Mouse (Mus musculus) kidney, adult 2 months (tissue): Measurements from ENCODE around the gene Nr1h4. TPM values are rescaled to one million over a fixed set of nuclear protein-coding genes. Genes with fewer than 3 reads are reported as not detected.

Experiments used
- DNase-seq: peaks from one replicate; pipeline ENCODE4 v3.0.0; 2021
- H3K27ac ChIP-seq: fragments of 200-500 bp; 2 replicates; pipeline ENCODE4 v1.5.1; 2012; ENCODE audit warnings: low read depth, low read length, control low read depth, inconsistent platforms; ENCODE audit not compliant: insufficient read depth
- H3K27me3 ChIP-seq: fragments of 200-500 bp; replicated peaks from 2 replicates; pipeline ENCODE4 v1.6.1; 2012; ENCODE audit warnings: mild to moderate bottlenecking, moderate library complexity, low read length, inconsistent platforms; ENCODE audit not compliant: control insufficient read depth, insufficient read depth
- H3K36me3 ChIP-seq: fragments of 200-500 bp; 2 replicates; pipeline ENCODE4 v1.6.1; 2012; ENCODE audit warnings: mild to moderate bottlenecking, moderate library complexity, low read length, inconsistent platforms; ENCODE audit not compliant: control insufficient read depth, insufficient read depth
- H3K4me1 ChIP-seq: fragments of 200-500 bp; 2 replicates; pipeline ENCODE4 v1.6.1; 2011; ENCODE audit warnings: low read length; ENCODE audit not compliant: control insufficient read depth, insufficient read depth
- H3K4me3 ChIP-seq: fragments of 200-500 bp; 2 replicates; pipeline ENCODE4 v1.5.1; 2011; ENCODE audit warnings: mild to moderate bottlenecking, low read depth, low read length, control low read depth; ENCODE audit not compliant: insufficient read depth
- CTCF ChIP-seq: fragments of 200-500 bp; conservative IDR thresholded peaks from 2 replicates; pipeline ENCODE4 v1.5.1; 2011; ENCODE audit warnings: low read depth, mild to moderate bottlenecking, control low read depth, low read length, moderate library complexity, mixed read lengths; ENCODE audit not compliant: insufficient read depth, insufficient read length
- POLR2A ChIP-seq: fragments of 200-500 bp; IDR thresholded peaks from one replicate; pipeline ENCODE4 v1.6.1; 2011; ENCODE audit warnings: low read depth, low read length, control low read depth
- WGBS: fragments of 180-500 bp; shearing (Covaris S2); methylation state at CpG from one replicate; pipeline ENCODE4 v1.1.7; 2018; 5-methylcytosine and 5-hydroxymethylcytosine counted together
- polyA plus RNA-seq: library from polyadenylated mRNA; depleted of rRNA; stranded (reverse); fragments of >200 nt; gene quantifications from 2 replicates; pipeline ENCODE4 v1.2.3, GENCODE M21; 2012

Nr1h4 gene
- polyA plus RNA-seq, 1 experiment: 59.2 TPM

- TF ChIP-seq POLR2A (no peak), CTCF (no peak)
- H3K27me3 ChIP-seq: no peaks in the 10 kb centered on the region
- no peak overlapping the region for H3K27ac ChIP-seq
- H3K4me1 ChIP-seq: no peaks in the 10 kb centered on the region
- H3K4me3 ChIP-seq: no peak overlapping the region
- 82% methylated on average over 6 of the region's 6 CpGs for WGBS
- DNase-seq: no peak
- no peaks in the 10 kb centered on the region for H3K36me3 ChIP-seq
These were observed 10.5 kb upstream of the Nr1h4 start for GRCm38 (mm10) chr10:89543867-89544266.

GRCm38 (mm10) chr10:89542321-89542720 is 8.9 kb upstream of the Nr1h4 start:
- WGBS: 51% methylated on average over 3 of the region's 3 CpGs

GRCm38 (mm10) chr10:89532451-89532850 is 934 bp downstream of the Nr1h4 start:
- no peak overlapping the region; the same call in 1 of the 2 replicates for H3K27ac ChIP-seq
- 74% methylated on average over 5 of the region's 5 CpGs for WGBS
- no peaks in the 10 kb centered on the region for H3K36me3 ChIP-seq
- H3K4me3 ChIP-seq: no peak overlapping the region
- no peaks in the 10 kb centered on the region; the same call in 1 of the 2 replicates for H3K4me1 ChIP-seq
- no peaks in the 10 kb centered on the region for H3K27me3 ChIP-seq
- TF ChIP-seq POLR2A: no peak
- no peak for TF ChIP-seq CTCF
- DNase-seq: no peak

More at GRCm38 (mm10) chr10:89542321-89542720, 8.9 kb upstream of the Nr1h4 start:
- Histone ChIP-seq H3K4me1 (no peaks in the 10 kb centered on the region), H3K27me3 (no peaks in the 10 kb centered on the region), H3K4me3 (no peak overlapping the region), H3K27ac (0 out of 2 replicates have a peak overlapping the region, but pooled peaks have one; percentile 1), H3K36me3 (no peaks in the 10 kb centered on the region)
- peak; percentile 57 for DNase-seq
- no peak for TF ChIP-seq POLR2A
- TF ChIP-seq CTCF: no peak

GRCm38 (mm10) chr10:89531976-89532375 is 1.4 kb downstream of the Nr1h4 start:
- WGBS: 58% methylated on average over 2 of the region's 2 CpGs
- peak overlapping the region; percentile 35 for H3K27ac ChIP-seq
- TF ChIP-seq CTCF: no peak
- TF ChIP-seq POLR2A: no peak

GRCm38 (mm10) chr10:89531194-89531634 is 2.2 kb downstream of the Nr1h4 start:
- DNase-seq: peak; percentile 22
- TF ChIP-seq POLR2A: no peak
- no peak for TF ChIP-seq CTCF
- H3K27ac ChIP-seq: no peak overlapping the region
- no peaks in the 10 kb centered on the region for H3K27me3 ChIP-seq
- no peak overlapping the region for H3K4me3 ChIP-seq
- H3K4me1 ChIP-seq: no peaks in the 10 kb centered on the region; the same call in 1 of the 2 replicates
- 68% methylated on average over 5 of the region's 5 CpGs for WGBS
- no peaks in the 10 kb centered on the region for H3K36me3 ChIP-seq

More at GRCm38 (mm10) chr10:89531976-89532375, 1.4 kb downstream of the Nr1h4 start:
- peak; percentile 46 for DNase-seq
- Histone ChIP-seq H3K4me1 (no peaks in the 10 kb centered on the region; the same call in 1 of the 2 replicates), H3K27me3 (no peaks in the 10 kb centered on the region), H3K4me3 (no peak overlapping the region), H3K36me3 (no peaks in the 10 kb centered on the region)

- DNase-seq: no peak
- Histone ChIP-seq H3K27me3 (no peaks in the 10 kb centered on the region), H3K4me1 (no peaks in the 10 kb centered on the region; the same call in 1 of the 2 replicates), H3K27ac (no peak overlapping the region), H3K4me3 (no peak overlapping the region), H3K36me3 (no peaks in the 10 kb centered on the region)
- WGBS: 58% methylated on average over 5 of the region's 5 CpGs
- TF ChIP-seq POLR2A (no peak), CTCF (no peak)
These were observed 6.3 kb downstream of the Nr1h4 start for GRCm38 (mm10) chr10:89527054-89527453.

GRCm38 (mm10) chr10:89525823-89526222 is 7.6 kb downstream of the Nr1h4 start:
- Histone ChIP-seq H3K27me3 (no peaks in the 10 kb centered on the region), H3K4me3 (no peak overlapping the region), H3K27ac (no peak overlapping the region), H3K36me3 (no peaks in the 10 kb centered on the region), H3K4me1 (no peaks in the 10 kb centered on the region; the same call in 1 of the 2 replicates)
- WGBS: 76% methylated on average over 2 of the region's 2 CpGs
- no peak for DNase-seq
- no peak for TF ChIP-seq POLR2A
- no peak for TF ChIP-seq CTCF

DNA sequence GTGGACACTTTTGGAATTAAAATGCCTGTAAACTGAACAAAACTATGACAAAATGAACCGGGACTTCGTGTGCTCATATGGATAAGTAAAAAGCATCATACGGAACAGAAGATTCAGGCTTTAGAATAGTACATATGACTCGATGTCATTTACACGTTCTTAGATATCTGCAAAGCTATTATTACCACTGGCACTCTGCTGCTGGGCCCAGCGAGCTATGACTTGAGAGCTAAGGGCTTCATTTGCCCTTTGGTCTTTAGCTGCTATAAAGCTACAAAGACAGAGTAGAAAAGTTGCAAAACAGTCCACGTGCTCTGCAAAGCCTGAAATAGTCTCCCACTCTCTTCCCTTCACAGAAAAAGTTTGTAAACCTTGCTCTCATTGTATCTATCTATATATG is 10.9 kb downstream of the Nr1h4 start:
- Histone ChIP-seq H3K27ac (no peak overlapping the region), H3K36me3 (no peaks in the 10 kb centered on the region), H3K4me1 (peaks cover 6% of the 10 kb centered on the region; the same call in 1 of the 2 replicates), H3K4me3 (no peak overlapping the region), H3K27me3 (no peaks in the 10 kb centered on the region)
- no peak for TF ChIP-seq POLR2A
- no peak for TF ChIP-seq CTCF
- WGBS: 66% methylated on average over 7 of the region's 7 CpGs
- DNase-seq: peak; percentile 67
